Mouse (Mus musculus) cerebellum, adult 8-10 months (tissue): Measurements from ENCODE around the gene Lingo1.

ENCODE experiments used
- DNase-seq: peaks from one replicate; pipeline ENCODE4 v3.0.0; 2022

The Lingo1 gene

DNA sequence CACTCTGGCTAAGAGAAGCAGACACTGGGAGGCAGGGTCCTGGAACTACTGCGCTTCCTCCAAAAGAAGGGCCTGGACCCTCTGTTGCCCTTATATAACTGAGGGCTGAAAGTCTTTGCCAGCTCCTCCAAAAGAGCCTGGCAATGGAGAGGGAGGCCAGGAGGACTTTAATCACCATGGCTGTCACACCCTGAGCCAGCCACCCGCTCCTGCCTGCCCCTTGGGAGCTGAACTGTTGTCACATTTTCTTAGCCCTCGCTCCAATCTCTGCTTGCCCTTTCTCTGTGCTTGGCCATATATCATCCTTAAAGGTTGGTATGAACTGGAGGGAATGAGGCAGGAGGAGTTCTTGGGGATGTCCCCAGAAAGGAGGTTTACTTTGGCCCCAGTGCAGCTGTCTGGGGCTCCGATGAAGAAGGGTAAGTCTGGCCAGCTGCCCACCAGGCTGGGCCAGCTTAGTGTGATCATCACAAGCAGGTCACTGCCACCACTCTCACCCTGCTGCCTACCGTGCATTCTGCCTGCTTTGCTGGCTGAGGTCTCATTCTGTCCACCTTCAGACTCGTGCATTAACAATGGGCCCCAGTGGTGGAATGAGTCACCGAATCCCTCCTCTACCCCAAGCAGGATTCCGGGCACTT is 204.9 kb downstream of the Lingo1 start:
- DNase-seq, result no peak

DNA sequence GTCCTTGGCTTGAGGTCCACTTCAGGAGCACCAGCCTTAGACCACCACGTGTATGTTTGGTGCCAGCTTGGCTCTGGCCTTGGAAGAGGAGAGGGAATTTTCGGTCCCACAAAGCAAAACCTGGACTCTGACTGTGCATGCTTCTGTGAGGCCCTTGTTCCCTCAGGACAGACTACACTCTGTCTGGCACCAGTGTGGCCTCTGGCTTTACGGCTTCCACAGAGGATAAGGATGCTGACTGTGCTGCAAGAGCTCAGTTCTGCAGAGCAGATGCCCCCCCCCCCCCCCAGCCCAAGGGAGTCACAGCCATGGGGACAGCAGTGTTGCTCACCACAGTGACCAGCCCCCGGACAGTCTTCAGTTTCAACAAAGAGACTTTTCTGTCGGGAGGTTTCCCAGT is 206.5 kb downstream of the Lingo1 start:
- no peak for DNase-seq

DNA sequence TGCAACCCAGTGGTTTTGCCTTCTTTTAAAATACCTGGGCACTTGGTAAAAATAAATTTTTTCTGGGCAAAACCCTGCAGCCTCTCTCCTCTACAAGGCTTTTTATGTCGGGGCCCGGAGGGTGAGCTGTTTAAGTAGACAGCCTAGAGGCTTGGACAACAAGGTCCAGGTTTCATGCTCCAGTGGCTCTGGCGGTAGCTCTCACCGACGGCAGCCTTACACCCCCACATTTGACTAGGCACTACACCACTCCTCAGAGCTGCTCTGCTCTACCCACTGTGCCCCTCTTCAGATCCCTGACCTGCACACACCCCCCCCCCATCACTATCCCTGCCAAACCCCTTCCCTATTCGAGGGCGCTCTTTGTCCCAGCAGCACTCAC is 212.2 kb downstream of the Lingo1 start:
- DNase-seq, result no peak

DNA sequence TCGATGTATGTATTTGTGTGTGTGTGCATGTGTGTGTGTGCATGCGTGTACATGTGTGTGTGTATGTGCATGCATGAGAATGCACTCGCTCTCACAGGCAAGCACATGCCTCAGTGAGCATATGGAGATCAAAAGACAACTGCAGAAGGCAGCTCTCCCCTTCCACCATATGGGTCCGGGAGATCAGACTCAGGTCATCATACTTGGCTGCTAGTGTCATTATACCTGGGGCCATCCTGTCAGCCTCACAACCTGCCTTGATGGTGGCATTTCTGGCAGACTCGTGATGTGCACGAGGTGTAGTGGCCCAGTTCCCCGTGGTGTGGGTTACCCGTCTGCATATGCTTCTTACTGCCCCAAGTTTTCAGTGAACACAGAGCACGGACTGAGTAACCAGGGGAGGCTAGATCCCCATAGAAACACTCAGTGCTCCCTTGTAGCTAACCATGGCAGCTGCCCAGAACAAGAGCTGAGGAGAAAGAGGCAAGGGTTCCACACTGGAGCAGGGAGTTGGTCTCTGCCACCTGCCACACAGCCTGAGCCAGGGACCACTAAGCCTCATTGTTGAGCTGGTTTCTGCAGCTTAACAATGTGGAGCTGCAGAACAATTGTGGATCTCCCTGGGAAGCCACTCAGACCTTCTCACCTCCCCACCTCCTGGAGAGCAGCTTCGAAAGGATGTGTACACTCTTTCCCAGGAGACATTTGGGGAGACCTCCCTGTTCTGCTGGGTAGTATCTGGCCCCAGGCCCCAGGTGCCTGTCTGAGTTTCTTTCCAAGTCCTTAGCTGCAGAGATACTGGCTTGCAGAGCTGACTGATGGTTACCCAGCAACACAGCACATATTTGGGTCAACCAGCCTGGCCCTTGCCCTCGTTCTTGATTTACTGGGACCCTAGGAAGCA is 212.9 kb downstream of the Lingo1 start:
- peak; percentile 28 for DNase-seq

DNA sequence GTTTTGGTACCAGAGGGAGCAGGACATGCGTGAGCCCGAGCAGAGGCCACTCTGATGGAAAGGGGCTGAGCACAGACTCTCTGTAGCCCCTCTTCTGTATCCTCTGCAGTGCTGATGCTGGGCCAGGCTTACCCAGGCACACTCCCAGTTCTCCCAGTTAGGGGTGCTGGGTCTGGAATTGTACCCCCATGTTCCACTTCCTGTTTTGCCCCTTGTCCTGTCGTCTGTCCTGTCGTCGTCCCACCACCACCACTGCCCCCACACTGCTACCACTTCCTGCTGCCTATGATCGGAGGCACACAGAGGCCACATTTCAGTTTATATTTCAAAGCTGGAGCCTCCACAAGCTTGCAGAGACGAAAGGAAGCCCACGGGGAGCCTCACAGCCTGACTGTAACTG is 213.6 kb downstream of the Lingo1 start:
- no peak for DNase-seq

DNA sequence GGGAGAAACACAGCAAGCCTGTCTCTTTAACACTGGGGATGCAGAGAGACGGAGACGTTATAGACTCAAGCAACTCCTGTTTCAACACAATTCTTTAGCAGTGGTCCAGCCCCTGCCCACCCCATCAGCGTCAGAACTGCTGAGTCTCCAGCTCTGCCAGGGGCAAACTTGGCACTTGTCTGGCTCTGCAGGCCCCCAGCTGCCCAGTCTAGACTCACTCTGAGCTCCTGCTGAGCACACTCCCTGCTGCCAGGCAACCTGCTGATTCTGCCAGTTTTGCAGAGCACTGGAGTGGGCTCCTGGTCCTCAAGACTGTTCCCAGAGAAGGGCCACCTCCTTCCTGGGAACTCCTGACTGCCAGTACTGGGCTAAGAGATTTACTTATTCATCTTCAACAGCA is 214.6 kb downstream of the Lingo1 start:
- no peak for DNase-seq

GRCm38 (mm10) chr9:56581016-56581415 is 215.3 kb downstream of the Lingo1 start:
- no peak for DNase-seq

- DNase-seq, result no peak
These were observed 216.2 kb downstream of the Lingo1 start for GRCm38 (mm10) chr9:56580101-56580500.

GRCm38 (mm10) chr9:56577405-56577804 is 218.9 kb downstream of the Lingo1 start:
- no peak for DNase-seq

DNA sequence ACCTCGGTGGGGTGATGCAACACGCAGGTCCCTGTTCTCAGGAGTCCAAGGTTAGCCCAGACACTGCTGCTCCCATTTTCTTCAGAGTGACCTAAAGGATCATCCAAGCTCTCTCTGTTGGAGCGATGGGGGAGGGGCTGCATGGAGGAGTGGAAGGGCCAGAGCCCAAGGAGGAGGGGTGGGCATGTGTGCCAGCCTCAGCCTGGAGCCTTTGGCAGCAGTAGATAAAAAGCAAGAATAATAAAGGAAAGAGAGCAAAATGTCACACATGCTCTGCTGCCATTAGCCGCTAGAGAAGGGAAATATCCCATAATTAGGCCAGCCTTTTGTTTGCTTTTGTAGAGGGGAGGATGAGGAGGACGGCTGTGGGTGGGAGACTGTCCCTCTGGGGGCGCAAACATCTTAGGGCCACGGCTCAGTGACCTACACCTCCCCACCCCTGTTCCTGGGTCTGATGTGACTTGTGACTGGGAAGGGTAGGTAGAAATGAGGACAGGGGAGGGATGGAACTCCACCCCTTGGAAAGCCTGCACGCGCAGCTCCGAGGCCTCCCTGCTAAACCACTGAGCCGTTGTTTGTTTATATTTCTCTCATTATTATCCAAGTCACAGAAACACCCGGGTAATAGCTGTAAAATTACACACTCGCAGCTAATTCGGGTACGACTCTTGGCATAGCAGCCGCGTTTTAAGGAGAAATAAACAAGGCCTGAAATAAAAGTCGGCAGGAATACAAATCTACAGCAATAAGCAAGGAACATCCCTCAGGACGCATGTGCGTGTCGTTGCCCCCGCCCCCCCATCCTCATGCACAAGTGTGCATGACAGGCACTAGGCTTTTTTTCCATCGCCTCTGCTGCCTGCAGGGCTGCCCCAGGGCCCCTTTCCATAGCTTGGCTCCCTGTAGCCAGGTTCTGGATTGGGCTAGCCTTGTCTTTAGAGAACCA is 223.5 kb downstream of the Lingo1 start:
- no peak for DNase-seq
